Mouse (Mus musculus): Measurements from ENCODE around the gene Map4k1. TPM values are rescaled to one million over a fixed set of nuclear protein-coding genes. Genes with fewer than 3 reads are reported as not detected.
A peak's percentile ranks its signal among the peaks of the same experiment; 100 is the strongest.

Map4k1 gene
- polyA plus RNA-seq, 1 experiment = 8.2 TPM

DNA sequence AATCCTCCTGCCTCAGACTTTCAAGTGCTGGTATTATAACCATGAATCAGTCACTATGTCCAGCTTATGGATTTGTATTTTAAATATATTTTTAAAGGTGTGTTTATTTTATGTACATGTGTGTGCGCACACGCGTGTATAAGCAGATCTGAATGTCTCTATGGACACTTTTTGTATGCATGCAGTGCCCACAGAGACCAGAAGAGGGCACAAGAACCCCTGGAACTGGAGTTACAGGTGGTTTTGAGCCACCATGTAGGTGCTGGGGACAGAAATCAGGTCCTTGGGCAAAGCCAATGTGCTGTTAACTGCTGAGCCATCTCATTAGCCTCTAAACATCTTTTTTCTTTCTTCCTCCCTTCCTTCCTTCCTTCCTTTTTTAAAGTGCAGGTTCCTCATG, 66.2 kb downstream of the Map4k1 start:
- DNase-seq (ENCODE audit: low read depth) = no peak
- no peak for TF ChIP-seq POLR2A (IDR thresholded peaks at IDR 0.05; ENCODE audit: borderline replicate concordance, extremely low read depth, insufficient read depth, insufficient read length, poor library complexity, severe bottlenecking)
- TF ChIP-seq CTCF (IDR thresholded peaks at IDR 0.05; ENCODE audit: borderline replicate concordance, extremely low read depth, insufficient read depth, insufficient read length) = no peak

DNA sequence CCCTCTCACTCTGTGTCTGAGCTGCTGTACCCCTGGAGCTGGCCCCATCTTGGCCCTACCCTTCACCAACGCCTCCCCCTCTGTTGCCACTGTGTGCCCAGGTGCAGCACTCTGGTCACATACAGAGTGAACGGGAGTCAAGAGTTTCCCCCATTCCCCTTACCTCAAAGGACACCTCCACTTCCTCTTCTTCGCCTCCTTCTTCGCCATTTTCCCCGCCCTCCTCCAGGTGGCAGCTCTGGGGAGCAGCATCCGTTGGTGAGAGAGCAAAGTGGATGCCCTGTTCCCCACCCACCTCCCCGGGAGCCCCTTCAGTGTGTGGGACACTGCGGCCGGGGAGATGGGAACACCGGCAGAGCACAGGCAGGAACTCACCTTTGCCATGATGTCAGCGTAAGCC, 66.8 kb downstream of the Map4k1 start:
- TF ChIP-seq POLR2A (IDR thresholded peaks at IDR 0.05; ENCODE audit: borderline replicate concordance, extremely low read depth, insufficient read depth, insufficient read length, poor library complexity, severe bottlenecking) (no peak), CTCF (IDR thresholded peaks at IDR 0.05; ENCODE audit: borderline replicate concordance, extremely low read depth, insufficient read depth, insufficient read length) (no peak)
- no peak for DNase-seq (ENCODE audit: low read depth)

DNA sequence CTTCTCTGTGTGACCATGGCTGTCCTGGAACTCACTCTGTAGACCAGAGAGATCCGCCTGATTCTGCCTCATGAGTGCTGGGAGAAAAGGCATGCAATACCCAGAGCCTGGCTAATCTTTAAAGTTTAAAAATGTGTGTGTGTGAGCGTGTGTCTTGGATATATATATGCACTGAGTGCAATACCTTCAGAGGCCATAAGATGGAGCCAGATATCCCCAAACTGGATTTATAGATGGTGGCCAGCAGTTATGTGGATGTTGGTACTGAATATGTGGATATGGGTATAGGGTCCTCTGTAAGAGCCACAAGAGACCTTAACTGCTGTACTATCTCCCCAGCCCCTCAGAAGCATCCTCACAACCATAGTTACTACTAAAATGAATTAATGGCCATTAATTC, 68.9 kb downstream of the Map4k1 start:
- no peak for TF ChIP-seq POLR2A (IDR thresholded peaks at IDR 0.05; ENCODE audit: borderline replicate concordance, extremely low read depth, insufficient read depth, insufficient read length, poor library complexity, severe bottlenecking)
- TF ChIP-seq CTCF (IDR thresholded peaks at IDR 0.05; ENCODE audit: borderline replicate concordance, extremely low read depth, insufficient read depth, insufficient read length) = peak; percentile 60; the same call in 1 of the 2 replicates
- DNase-seq (ENCODE audit: low read depth) = peak; percentile 70

DNA sequence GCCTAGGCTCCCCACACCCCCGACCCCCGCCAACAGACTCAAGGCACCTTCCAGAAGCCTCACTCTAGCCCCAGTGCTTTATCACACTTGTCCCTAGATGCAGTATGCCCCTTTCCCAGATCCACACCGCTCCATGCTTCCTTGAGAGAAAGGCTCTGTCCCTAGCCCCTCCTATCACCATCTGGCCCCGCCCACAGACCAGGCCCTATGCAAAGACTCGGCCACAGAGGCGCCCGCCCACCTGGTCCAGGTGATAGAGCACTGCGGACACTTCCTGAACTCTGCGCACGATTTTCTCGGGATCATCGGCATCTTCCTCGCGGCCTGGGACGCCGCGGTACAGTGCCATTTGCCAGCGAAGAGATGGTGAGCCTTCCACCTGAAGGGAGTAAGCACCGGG, 71.0 kb downstream of the Map4k1 start:
- no peak for DNase-seq (ENCODE audit: low read depth)
- no peak for TF ChIP-seq POLR2A (IDR thresholded peaks at IDR 0.05; ENCODE audit: borderline replicate concordance, extremely low read depth, insufficient read depth, insufficient read length, poor library complexity, severe bottlenecking)
- no peak for TF ChIP-seq CTCF (IDR thresholded peaks at IDR 0.05; ENCODE audit: borderline replicate concordance, extremely low read depth, insufficient read depth, insufficient read length)

Other genes starting within 250 kb of the Map4k1 start
- 68.0 and 91.1 TPM in 2 replicates for gene Mrps12, start 240.2 kb upstream of the Map4k1 start, polyA plus RNA-seq (2012; rRNA removed)
- gene Sars2, start 240.1 kb upstream of the Map4k1 start, polyA plus RNA-seq (2012; rRNA removed) = 22.5 and 27.4 TPM in 2 replicates
- 0.33 TPM in 1 of 2 replicates, not detected in the other for gene Ccer2, start 225.9 kb upstream of the Map4k1 start, polyA plus RNA-seq (2012; rRNA removed)
- 119 and 125 TPM in 2 replicates for gene Sirt2, start 215.3 kb upstream of the Map4k1 start, polyA plus RNA-seq (2012; rRNA removed)
- gene Nfkbib, start 214.5 kb upstream of the Map4k1 start, polyA plus RNA-seq (2012; rRNA removed) = 32.7 and 34.7 TPM in 2 replicates
- gene Rinl, start 193.1 kb upstream of the Map4k1 start, polyA plus RNA-seq (2012; rRNA removed) = 0.90 and 1.1 TPM in 2 replicates
- gene Hnrnpl, start 173.5 kb upstream of the Map4k1 start, polyA plus RNA-seq (2012; rRNA removed) = 444 and 451 TPM in 2 replicates
- gene Ech1, start 156.8 kb upstream of the Map4k1 start, polyA plus RNA-seq (2012; rRNA removed) = 77.8 and 100 TPM in 2 replicates
- gene Lgals4, start 148.2 kb upstream of the Map4k1 start, polyA plus RNA-seq (2012; rRNA removed) = 6.0 and 7.0 TPM in 2 replicates
- 30.7 and 31.2 TPM in 2 replicates for gene Lgals7, start 118.2 kb upstream of the Map4k1 start, polyA plus RNA-seq (2012; rRNA removed)
- 0.08 and 0.16 TPM in 2 replicates for gene Capn12, start 100.6 kb upstream of the Map4k1 start, polyA plus RNA-seq (2012; rRNA removed)
- gene Actn4, start 19.7 kb upstream of the Map4k1 start, polyA plus RNA-seq (2012; rRNA removed) = 134 and 173 TPM in 2 replicates
- 411 and 463 TPM in 2 replicates for gene Eif3k, start 186 bp upstream of the Map4k1 start, polyA plus RNA-seq (2012; rRNA removed)
- gene Ryr1, start 143.1 kb downstream of the Map4k1 start, polyA plus RNA-seq (2012; rRNA removed) = 6.3 and 9.1 TPM in 2 replicates
- gene Rasgrp4, start 152.8 kb downstream of the Map4k1 start, polyA plus RNA-seq (2012; rRNA removed) = 2.7 and 3.9 TPM in 2 replicates
- 21.1 and 28.2 TPM in 2 replicates for gene Fam98c, start 174.2 kb downstream of the Map4k1 start, polyA plus RNA-seq (2012; rRNA removed)
- 0.38 and 0.85 TPM in 2 replicates for gene Ggn, start 188.2 kb downstream of the Map4k1 start, polyA plus RNA-seq (2012; rRNA removed)
- gene Spred3, start 188.4 kb downstream of the Map4k1 start, polyA plus RNA-seq (2012; rRNA removed) = 29.0 and 35.6 TPM in 2 replicates
- gene Psmd8, start 198.7 kb downstream of the Map4k1 start, polyA plus RNA-seq (2012; rRNA removed) = 287 and 313 TPM in 2 replicates
- 8.8 and 9.1 TPM in 2 replicates for gene Catsperg1, start 232.0 kb downstream of the Map4k1 start, polyA plus RNA-seq (2012; rRNA removed)